Mouse (Mus musculus) frontal cortex, postnatal 14 days (tissue): ENCODE results near the gene Dvl1.

Experiments
- DNase-seq, 2 experiments: peaks; one replicate each; pipeline ENCODE4 v3.0.0; 2022; ENCODE audit warnings: low spot score in 2 of 2

The Dvl1 gene

GRCm38 (mm10) chr4:155839483-155839910, 7.7 kb upstream of the Dvl1 start, which contains the start of gene Mxra8:
Mxra8 (plus strand) TSS chr4:155839680.
- peak in 1 of 2 experiments; percentile 45 for DNase-seq

DNA sequence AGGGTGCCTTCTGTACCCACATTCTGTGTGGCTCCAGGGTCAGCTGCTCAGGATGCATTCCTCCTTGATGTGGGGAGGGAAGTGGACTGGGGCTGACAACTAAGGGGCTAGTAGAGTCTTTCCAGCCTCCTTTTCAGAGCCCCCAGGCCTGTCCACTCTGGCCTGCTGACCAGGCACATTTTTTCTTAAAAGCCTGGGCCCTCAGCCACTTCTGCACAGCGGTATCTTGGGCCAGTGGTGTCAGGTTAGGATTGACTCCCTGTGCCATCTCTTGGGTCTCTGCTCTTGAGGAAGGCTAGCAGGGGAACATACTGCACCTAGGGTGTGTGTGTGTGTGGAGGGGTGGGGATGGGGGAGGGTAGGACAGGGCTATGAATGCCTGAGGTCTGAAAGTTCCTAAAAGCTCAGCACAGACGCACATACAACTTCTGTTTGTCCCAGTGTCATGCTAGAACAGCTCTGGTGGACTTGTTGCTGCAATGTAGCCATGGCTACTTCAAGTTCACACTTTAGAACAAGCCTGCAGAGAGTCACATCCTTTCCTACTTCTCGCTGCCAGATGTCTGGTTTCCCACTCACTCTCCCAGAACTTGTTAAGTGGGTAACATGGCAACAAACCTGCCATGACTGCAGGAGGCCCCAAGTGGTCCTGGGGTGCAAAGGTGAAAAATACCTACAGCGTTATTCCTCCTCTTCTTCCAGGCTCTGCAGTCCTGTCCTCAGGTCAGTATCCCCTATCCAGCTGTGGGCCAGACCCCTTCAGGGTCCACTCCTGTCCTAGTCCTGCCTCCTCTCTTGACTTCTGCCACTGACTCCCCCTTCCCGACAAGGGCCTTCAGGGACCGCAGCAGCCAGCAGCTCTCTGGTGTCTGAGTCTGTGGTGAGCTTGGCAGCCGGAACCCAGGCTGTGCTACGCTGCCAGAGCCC, 6.9 kb upstream of the Dvl1 start:
- DNase-seq = peak in 1 of 2 experiments; percentile 13

- DNase-seq = no peak
Observed at GRCm38 (mm10) chr4:155841003-155841454, 6.2 kb upstream of the Dvl1 start.

DNA sequence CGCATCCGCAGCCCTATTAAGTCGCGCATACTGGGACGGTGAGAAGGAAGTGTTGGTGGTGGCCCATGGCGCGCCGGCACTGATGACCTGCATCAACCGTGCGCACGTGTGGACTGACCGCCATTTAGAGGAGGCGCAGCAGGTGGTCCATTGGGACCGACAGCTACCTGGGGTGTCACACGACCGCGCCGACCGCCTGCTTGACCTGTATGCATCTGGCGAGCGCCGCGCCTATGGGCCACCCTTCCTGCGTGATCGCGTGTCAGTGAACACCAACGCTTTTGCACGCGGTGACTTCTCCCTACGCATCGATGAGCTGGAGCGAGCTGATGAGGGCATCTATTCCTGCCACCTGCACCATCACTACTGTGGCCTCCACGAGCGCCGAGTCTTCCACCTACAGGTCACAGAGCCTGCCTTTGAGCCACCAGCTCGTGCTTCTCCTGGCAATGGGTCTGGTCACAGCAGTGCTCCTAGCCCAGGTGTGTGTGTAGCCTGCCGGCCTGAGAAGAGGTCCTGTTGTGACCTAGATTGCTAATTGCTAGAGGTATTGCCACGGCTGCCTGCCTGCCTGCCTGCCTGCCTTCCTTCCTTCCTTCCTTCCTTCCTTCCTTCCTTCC, 5.4 kb upstream of the Dvl1 start:
- DNase-seq = peak in 1 of 2 experiments; percentile 5

GRCm38 (mm10) chr4:155843231-155843630, 4.0 kb upstream of the Dvl1 start:
- DNase-seq = no peak

DNA sequence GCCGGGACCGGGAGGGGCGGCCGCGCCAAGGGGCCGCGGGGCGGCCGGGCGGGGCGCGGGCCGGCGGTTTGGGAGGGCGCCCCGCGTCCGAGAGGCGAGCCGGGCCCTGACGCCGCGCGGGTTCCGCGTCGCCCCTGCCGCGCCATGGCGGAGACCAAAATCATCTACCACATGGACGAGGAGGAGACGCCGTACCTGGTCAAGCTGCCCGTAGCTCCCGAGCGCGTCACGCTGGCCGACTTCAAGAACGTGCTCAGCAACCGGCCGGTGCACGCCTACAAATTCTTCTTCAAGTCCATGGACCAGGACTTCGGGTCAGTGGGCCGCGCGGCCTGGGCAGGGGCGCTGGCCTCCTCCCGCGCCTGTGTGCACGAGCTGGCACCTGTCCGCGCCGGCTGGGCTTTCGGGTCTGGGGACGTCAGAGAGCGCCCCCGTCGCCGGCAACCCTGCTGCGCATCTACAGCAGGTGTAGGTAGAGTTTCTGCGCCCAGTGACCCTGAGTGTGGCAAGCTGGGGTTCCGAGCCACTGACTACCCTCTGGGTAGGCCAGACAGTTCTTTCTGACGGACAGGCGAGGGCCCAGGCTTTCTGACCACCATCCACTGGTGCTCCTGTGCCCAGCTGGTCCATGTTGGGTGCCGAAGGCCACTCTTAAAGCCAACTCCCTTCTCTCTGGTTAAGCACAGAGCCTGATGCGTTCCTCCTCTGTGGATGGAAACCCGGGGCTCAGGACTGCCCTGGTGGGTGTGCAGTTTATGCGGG, 570 bp downstream of the Dvl1 start:
- no peak for DNase-seq

DNA sequence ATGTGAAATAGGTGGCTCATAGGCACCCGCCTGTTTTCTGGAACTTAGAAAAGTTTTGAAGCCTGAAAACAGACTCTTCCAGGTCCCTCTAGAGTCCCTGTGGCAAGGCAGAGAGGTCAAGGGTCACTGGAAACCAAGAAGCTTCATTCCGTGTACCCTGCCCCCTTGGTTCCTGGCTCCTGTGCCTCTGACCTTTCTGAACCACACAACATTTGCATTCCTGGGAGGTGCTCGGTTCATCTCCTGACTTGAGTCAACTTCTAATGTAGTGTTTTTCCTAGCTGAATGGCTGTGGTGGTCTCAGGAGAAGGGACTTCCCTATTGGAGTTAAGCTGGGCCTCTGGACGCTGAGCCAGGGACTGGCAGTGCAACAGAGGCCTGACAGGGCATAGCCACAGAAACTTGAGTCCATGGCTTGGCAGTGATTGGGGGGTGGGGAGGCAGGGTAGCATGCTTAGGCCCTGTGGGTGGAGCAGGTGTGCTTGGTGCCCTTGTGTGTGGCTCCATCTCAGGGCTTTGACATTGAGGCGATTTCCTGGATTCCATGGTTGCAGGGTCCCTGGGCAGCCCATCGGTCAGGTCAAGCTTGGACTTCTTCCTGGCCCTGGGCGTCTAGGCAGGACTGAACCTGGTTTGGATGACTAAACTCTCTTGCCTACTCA, 1.4 kb downstream of the Dvl1 start:
- no peak for DNase-seq

DNA sequence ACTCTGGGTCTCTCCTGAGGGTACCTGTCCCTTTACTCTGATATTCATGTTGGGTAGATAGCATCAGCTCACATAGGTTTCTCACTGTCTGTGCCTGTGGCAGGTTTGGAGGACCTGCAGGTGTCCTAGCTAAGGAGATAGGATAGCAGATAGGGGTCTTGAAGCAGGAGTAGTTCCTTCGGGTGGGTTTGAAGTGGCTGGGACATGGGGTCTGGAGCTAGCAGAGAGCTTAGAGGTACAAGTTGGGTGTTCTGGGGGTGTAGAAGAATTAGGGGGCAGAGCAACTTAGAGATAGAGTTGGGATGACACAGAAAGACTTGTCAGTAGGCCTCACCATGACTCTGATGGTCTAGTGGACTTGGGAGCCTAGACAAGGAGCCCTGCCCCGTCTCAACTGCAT, 2.2 kb downstream of the Dvl1 start:
- no peak for DNase-seq

DNA sequence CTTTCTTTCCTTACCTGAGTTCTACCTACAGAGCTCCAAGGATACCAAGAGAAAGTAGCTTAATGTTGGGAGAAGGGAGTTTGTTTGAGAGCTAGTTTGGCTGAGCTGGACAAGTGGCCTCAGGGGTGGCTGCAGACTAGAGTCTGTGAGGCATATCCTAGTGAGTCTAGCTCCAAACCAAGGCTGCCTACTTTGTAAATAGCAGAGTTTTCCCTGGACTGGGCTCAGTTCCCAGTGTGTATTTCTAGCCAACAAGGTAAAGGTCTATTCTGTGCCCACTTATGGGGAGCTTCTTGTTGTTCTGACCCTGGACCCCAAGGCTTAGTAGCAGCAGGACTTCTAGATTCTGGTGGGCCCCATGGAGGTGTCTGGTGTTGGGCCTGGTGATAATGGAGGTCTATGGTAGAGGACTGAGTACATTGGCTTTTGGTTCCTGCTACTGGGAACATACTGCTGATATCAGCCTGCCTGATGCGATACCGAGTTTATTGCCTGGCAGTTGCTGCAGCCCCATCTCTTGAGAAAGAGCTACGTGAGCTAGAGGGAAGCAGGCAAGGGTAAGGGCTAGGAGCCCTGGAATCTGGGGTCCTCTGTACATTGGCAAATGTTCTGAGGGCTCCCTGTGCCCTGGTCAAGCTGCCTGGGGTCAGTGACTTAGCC, 2.7 kb downstream of the Dvl1 start:
- DNase-seq = no peak

- no peak for DNase-seq
Observed at GRCm38 (mm10) chr4:155851368-155851767, 4.2 kb downstream of the Dvl1 start.

- DNase-seq = no peak
Observed at GRCm38 (mm10) chr4:155851951-155852411, 4.8 kb downstream of the Dvl1 start.

GRCm38 (mm10) chr4:155853421-155853820, 6.2 kb downstream of the Dvl1 start:
- no peak for DNase-seq

- DNase-seq = no peak
Observed at GRCm38 (mm10) chr4:155854991-155855390, 7.8 kb downstream of the Dvl1 start.

- DNase-seq = no peak
Observed at GRCm38 (mm10) chr4:155856071-155856470, 8.9 kb downstream of the Dvl1 start.

DNA sequence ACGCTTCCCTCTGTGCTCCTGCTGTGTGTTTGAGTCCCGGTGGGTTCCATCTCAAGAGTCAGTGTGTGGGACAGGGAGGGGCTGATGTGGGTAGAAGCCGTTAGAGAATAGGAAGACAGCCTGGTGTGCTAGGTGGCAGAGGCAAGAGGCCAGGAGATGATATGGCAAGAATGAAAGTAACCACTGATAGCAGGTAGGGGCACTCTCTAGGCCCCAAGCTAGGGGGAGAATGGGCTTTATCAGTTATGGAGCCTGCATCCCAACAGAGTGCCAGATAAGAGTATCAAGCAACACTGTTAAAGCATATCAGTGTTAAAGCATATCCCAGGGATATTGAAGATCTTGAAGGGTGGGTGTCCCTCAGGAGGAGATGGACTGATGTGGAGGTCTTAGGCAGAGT, 9.7 kb downstream of the Dvl1 start:
- DNase-seq = no peak

DNA sequence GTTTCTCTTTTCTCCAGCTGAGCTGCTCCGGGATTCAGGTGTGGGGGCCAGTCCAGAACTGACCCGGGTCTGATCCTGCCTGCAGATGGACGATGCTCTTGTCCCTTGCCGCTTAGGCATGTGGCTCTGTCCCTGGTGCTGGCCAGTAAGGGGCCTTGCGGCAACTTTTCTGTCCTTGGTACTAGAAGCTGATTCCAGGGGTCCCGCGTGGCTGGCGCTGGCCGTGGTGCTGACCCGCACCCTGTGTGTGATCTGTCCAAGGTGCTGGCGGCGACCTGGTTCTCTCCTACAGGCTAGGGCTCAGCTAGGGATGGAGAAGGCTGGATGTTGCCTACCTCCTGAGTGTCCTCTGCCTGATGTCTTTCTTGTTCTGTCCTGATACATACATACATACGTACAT, 12.1 kb downstream of the Dvl1 start:
- no peak for DNase-seq

DNA sequence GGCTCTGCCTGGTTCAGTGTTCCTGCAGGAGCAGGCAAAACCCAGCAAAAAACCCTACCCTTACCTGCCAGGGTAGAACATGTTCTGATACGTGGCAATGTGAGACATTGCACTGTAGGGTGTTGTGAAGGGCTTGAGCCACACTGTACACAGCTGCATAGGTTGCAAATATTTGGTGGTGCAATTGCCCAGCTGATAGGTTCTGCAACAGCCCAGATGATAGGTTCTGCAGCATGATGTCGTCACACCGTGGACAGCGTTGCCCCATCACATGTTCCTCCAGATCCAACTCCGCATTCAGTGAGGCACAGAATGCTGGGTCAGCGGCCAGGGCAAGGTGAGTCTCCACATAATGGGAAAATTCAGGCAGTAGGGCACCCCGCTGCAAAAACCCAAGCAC, 14.6 kb downstream of the Dvl1 start:
- peak in 1 of 2 experiments; percentile 8 for DNase-seq

- DNase-seq = peak in 1 of 2 experiments; percentile 8
Observed at GRCm38 (mm10) chr4:155863001-155863400, 15.8 kb downstream of the Dvl1 start, which contains the start of gene Tas1r3. Tas1r3 (minus strand) TSS chr4:155863362.

DNA sequence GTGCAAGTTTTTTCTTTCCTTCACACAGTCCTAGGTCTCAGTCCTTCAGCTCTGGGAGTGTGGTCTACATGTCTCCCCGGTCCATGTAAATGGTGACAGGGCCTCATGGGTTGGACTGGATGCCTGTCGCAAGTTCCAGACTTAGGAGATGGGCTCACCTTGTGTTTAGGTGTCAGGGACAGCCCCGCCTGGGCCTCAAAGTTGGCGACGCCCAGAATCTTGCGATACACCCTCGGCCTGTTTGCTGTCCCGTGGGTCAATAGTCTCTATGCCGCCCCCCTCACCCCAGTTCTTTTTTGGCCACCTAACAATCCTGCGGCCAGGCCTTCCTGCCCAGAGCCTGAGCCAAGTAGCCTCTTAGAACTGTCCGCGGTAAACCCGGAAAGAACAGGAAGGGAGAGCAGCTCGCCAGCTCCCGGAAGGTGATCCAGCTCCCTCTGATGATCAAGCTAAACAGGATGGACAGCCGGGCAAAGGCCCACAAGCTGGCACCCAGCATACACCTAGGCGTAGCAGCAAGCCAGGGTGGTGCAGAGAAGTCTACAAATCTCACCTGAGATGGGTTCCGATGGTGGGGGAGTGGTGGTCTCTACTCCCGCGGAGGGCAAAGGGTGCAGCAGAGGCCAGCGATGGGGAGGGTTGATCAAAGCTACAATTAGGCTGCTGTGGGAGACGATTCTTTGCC, 21.6 kb downstream of the Dvl1 start:
- DNase-seq = no peak
